Mouse (Mus musculus) C2C12 (cell line): ENCODE measurements around the gene Ifna11.

Source experiments
- CEBPB ChIP-seq: IDR thresholded peaks from one replicate; pipeline ENCODE4 v1.6.1; 2011; ENCODE audit warnings: low read depth, mild to moderate bottlenecking, control low read depth, moderate library complexity
- CTCF ChIP-seq: IDR thresholded peaks from one replicate; pipeline ENCODE4 v1.5.1; 2011; ENCODE audit not compliant: control insufficient read depth, insufficient read depth, insufficient read length
- MYOD1 ChIP-seq: IDR thresholded peaks from one replicate; pipeline ENCODE4 v1.6.1; 2011; ENCODE audit warnings: low read depth; ENCODE audit not compliant: control insufficient read depth, insufficient read length

GRCm38 (mm10) chr4:88864599-88864998 lies 44.8 kb downstream of the Ifna11 start:
- TF ChIP-seq CTCF (no peak), CEBPB (no peak), MYOD1 (no peak)
